Mouse (Mus musculus) gastrocnemius, adult 18-20 months (tissue): ENCODE data around the gene Mmp25. TPM values are rescaled to one million over a fixed set of nuclear protein-coding genes. Genes with fewer than 3 reads are reported as not detected.

Experiments
- DNase-seq: peaks from one replicate; pipeline ENCODE4 v3.0.0; 2021; ENCODE audit warnings: low spot score
- long read RNA-seq, 2 experiments: library from polyadenylated mRNA; stranded (forward); transcript quantifications; one replicate each; pipeline ENCODE4 v2.0.0; 2021
- total RNA-seq, 2 experiments: library from RNA; stranded (reverse); gene quantifications; 2 replicates each; pipeline ENCODE4 v1.2.3; 2021

Gene Mmp25
- total RNA-seq, result under 1 TPM in 1 of 2 experiments, not detected in 1; 0.07 TPM
- long read RNA-seq, experiment 1, result 0 reads
- long read RNA-seq, experiment 2, result 0 reads

DNA sequence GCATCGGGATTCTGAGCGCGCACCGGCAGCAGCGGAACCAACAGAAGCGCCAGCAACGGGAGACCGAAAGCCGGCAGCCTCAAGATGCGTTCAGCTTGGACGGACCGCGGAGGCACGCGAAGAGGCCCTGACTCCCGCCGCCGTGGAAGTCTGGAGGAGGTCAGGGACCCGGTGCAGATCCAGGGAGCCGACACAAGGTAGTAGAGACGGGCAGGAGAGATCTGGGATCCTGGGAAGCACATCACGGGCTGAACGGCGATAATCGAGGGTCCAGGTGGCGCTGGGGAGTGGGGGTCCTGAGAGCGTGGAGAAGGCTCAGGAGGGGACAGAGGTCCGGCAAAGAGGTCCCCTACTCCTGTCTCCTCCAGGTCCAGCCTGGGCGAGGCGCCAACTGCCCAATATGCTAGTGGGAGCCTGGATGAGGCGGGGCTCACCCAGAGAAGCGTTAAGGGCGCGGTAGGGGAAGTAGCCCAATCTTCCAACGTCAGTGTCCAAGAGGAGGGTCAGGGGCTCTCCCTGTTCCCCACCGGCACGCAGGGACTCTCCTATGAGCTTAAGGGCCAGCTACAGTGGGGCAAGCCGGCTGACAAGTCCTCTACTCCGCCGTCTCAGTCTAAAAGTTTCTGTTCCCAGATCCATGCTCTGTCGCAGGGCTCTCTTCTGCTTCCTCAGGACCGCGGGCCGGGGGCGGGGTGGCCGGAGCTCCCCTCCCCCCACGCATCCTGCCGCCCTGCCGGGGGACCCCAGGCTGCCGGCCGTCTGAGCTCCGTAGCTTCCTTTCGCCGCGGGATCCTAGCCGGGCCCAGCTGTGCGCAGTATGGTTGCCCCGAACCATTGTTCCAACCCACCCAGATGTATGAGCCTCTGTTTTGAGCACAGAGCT, at the start of gene Mmp25:
TSS of gene Mmp25 (minus strand) at position 665 of the 883 bp plus-strand sequence.
- DNase-seq, result no peak

DNA sequence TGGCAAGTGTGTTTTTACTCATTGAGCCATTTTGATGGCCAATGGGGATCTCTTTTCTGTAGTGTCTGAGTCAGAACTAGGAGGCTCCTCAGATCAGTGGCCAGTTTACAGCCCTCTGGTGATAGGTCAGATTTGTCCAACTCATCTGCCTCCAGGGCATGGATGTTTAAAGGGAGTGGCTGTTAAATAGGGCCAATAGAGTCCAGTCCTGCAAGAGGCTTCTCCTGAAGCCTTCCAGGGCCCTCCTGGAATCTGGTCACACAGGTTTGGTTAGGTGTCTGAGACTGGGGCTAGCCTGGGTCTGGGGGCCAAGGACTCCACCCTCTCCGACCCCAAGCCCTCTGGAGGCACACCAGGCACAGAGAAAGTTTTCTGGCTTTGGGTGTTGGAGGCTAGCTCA, 49.4 kb upstream of the Mmp25 start:
- DNase-seq, result no peak

DNA sequence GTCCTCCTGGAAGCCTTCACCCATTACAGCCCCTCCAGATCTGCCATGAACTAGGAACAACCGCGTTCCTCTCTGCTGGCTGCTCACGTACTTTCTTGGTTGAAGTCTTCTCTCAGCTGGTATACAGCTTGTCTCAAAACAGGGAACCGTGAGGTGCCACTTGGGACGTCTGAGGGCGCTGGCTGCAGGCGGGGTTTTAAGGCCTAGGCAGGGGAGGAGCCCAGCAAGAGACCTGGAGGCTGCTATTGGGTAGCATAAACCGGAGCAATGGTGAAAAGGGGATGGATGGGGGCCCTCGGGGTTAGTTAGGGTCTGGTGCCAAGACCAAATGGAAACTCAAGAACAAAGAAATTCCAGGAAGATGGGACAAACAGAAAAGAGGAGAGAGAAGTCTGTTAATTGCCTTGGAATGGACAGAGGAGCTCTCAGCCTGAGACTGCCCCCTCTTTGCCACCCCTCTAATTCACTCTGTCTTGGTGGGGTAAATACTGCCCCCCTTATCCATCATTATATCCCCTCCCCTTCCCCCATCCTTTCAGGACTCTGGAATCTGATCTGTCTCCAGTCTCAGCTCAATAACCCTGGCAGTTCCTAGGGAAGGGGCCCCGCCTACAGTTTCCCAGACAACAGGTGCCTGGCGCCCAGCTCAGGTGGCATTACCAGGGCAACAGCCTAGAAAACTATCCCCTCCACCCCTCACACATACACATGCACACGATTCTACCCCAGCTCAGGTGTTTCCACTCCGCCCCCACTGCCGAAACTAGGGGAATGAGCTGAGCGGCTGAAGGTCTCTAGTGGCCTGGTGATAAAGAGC, 39.0 kb upstream of the Mmp25 start, which contains the start of gene Cldn9:
TSS of gene Cldn9 (minus strand) at position 171 of the 817 bp plus-strand sequence.
- DNase-seq, result no peak

DNA sequence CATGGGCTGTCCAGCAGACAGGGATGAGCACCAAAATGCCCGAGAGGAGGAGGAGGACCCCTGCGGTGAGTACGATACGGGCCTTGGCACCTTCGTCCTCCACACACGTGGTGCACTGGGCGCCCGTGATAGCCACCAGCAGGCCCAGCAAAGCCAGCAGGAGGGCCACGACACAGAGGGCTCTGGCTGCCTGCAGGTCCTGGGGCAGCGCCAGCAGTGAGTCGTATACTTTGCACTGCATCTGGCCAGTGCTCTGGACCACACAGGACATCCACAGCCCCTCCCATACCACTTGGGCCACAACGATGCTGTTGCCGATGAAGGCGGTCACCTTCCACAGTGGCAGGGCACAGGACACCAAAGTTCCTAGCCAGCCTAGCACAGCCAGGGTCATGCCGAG, 38.1 kb upstream of the Mmp25 start:
- DNase-seq, result no peak

DNA sequence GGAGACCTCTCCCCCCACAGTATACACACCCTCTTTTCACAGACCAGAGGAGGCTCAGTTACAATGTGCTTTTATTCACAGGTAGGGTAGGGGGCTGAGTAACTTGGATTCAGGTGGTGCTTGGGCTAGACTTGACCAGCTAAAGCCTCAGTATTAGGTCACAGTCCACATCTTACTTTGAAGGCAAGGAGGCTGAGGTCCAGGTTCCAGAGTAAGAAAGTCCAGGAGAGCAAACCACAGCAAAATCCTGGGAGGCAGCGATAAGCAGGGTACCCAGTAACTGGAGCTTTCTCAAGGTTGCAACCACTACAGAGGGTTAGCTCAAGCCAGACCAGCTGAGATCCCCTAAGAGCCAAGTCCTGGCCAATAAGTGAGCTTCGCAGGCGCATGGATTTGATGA, 37.5 kb upstream of the Mmp25 start:
- no peak for DNase-seq

DNA sequence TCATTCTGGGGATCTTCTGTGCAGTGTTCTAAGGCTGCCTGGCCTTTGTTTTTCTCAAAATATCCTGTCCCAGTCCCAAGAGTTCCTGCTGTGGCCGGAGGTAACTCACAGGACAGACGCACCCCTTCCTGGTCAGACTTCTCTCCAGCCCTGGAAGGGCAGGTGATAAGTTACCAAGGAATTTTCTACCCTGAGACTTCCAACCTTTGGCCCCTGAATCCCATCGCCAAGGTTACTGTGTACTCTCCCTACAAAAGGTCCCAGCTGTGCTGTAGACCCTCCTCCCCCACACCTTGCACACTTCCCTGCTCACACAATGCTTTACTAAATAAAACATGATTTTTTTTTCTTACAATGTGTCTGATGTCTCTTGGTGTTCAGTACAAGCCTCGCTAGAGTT, 37.0 kb upstream of the Mmp25 start:
- DNase-seq, result no peak

DNA sequence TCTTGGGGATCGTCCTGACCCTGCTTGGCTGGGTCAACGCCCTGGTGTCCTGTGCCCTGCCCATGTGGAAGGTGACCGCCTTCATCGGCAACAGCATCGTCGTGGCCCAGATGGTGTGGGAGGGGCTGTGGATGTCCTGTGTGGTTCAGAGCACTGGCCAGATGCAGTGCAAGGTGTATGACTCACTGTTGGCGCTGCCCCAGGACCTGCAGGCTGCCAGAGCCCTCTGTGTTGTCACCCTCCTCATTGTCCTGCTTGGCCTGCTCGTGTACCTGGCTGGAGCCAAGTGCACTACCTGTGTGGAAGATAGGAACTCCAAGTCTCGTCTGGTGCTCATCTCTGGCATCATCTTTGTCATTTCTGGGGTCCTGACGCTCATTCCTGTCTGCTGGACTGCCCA, 36.0 kb upstream of the Mmp25 start:
- no peak for DNase-seq

DNA sequence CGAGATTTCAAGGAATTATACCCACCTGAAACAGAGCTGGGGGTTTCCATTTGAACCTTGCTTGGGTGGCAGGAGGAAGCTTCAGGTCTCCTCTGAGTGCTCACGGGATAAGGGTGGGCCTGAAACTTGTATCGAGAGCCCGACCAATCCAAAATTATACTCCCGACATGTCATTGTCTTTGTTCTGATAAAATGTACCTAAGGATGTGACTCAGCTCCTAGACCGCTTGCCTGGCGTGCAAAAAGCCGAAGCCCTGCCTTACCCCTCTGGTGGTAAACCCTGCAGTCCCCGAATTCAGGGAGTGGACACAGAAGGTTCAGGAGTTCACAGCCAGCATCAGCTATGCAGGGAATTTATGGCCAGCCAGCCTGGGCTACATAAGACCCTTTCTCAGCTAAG, 35.3 kb upstream of the Mmp25 start:
- DNase-seq, result no peak

DNA sequence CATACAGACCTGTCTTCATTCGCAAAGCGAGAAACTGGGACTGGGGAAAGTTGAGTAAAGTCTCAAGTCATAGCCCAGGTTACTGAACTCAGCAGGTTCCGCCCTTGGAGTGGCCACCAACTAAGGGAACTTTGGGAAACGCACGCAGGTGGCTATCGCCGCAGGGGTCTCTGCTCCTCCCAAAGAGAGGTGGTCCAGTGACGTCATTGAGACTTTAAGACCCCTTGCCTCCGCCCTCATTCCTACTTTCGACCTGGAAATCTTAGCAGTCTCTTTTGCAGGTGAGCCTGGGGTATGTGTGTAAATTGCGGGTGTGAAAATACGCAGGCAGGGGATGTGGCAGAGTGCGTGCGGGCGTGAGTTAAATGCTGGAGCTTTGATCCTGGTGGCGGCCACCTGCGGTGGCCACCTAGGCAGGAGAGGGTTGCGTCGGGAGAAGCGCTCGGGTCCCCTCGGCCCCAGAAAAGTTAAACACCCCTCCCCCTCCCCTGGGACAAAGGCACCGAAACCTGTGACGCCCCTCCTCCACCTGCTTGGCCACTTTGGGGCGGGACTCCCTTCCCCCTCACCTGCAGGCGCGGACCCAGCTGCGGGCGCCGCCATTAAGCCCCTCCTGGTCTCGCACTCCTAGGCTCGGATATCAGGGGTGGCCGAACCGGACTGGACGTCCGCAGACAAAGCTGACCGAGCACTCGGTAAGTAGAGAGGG, 34.2 kb upstream of the Mmp25 start, which contains the start of gene Cldn6:
TSS of gene Cldn6 (plus strand) at position 123 of the 709 bp plus-strand sequence.
- no peak for DNase-seq

DNA sequence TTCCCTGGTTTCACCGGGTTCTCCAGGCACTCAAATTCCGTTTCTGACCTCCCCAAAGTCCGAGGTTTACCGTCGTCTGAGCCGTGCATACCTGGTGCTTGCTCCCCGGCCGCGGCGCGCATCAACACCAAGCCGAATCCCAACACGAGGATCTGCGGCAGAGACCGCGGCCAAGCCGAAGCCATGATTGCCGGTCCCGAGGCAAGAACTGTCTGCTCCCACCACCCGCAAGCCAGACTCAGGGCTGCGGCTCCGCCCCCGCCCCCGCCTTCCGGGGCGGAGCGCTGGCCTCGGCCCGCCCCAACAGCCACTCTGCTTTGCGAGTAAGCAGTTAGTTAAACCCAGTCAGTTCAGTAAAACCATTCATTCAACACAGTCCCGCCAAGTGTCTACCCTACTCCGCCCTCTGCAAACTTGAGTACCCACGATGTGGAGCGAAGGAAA, 32.2 kb upstream of the Mmp25 start, which contains the start of gene Tnfrsf12a:
TSS of gene Tnfrsf12a (minus strand) at position 233 of the 444 bp plus-strand sequence.
- DNase-seq, result peak; percentile 85

DNA sequence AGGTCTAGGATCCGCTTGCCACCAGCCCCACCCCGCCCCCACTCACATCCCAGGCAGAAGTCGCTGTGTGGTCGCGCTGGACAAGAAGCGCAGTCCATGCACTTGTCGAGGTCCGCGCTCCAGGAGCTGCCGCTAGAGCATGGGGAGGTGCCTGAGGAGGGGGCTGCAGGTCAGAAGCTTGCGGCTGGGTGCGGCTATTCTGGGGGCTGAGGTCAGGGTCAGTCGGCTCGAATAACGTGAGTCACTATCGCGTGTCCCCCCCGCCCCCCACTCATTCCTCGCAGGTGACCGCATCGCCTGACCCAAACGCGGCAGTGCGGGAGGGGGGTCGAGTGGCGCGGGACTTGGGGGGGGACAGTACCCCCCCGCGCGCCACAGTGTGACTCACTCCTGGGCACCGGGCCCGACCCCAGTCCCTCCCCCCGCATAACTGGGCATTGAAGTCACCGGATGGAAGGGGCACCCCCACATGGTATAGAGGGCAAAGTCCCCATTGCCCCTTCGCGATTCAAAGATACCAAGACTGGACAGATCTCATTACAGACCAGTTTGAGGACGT, 31.5 kb upstream of the Mmp25 start:
- DNase-seq, result peak; percentile 59

DNA sequence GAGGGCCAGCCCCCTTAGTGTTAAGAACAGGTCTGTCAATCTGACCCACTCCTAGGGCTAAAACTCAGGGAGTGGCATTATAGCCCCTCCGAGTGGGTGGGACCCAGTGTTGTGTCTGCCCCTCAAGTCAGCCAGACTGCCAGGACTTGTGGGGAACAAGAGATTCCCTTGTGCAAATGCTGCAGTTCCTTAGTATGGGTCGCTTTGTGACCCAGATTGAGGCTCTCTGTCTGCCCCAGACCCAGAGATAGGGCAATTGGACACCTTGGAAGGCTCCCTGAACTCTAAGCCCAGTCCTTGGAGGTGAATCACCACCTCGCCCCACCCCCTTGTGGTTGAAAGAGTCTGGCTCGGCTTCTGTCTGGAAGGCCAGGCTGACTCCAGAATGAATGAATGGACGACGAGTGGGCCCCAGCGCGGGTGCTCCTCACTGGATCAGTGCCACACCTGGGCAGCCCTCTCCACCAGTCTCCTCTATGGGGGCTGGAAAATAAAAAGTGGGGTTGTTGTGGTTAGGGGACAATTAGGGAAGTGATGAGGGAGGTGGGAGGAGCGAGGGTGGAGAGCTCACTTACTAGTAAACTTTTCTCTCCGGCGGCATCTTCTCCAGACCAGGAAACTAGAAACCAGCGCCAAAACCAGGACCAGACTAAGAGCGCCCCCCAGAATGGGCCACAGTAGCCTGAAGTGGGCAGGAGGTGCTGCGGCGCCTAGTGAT, 30.6 kb upstream of the Mmp25 start:
- peak; percentile 76 for DNase-seq

DNA sequence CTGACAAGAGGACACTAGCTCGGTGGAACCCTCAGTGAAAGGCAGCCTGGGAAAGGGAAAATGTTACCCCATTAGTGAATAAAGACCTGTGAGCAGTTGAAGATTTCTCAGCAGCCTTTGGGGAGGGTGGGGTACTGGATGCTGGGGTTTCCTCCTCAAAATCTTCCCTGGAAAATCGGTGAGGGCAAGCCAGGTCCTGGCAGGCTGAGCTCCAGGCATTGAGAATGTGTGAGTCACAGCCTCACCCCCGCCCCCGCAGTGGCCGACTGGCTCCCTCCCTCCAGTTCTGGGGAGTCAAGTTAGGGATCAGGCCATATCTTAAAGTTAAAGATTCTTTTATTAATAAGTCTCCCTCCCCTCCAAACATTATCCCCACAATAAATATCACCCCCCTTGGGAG, 30.1 kb upstream of the Mmp25 start:
- DNase-seq, result peak; percentile 63

DNA sequence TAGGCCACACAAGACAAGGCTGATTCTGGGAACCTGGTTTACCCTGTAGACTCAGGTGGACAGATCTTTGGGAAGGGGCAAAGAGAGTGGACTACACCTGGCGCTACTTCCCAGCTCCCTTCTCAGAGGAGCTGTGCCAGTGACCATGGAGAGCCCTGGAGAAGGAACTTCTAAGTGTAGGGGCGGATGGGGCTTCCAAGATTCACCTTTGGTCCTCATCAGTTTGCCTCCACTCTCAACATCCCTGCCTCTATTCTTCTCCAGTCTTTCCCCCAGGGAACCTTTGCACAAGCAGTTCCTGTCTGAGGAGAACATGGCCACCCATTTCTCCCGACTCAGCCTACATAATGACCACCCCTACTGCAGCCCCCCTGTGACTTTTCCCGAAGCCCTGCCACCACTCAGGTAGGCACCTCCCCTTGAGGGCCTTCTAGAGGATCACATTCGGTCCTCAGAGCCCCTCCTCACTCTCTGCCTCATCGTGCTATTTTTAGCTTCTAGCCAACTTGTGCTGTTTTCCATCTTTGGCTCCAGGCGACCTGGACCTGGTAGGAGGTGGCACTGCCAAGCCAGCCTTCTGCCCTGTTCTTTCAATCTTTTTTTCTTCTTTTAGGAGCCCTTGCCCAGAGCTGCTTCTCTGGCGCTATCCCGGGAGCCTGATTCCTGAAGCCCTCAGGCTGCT, 29.3 kb upstream of the Mmp25 start:
- peak; percentile 32 for DNase-seq

DNA sequence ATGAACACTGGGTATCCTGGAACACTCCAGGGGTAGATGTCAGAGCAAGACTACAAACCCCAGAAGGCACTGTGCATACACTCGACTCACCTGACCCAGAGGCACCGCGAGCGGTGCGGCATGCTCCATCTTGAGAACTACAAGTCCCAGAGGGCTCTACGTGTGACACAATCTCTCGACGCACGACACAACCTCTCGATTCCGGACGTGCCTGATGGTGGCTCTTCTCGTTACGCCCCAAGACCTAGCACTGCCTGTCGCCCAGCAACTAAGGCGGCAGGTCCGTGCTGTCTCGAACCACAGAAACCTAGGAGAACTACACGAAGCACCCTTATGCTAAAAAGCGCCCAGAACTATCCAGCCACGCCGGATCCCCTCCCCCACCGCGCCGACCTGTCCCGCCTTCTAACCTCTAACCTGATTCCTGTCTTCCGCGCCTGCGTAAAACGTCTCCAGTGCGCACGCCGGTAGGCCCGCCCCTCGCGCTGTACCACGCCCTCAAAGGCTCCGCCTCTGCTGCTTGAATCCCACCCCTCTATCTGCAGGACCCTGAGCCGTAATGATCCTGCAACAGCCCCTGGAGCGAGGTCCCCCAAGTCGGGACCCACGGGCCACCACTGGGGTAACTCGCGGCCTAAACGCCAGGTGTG, 28.5 kb upstream of the Mmp25 start, which contains the start of the genes Hcfc1r1 and Thoc6:
TSS of gene Hcfc1r1 (plus strand) at position 173 of the 650 bp plus-strand sequence.
TSS of gene Thoc6 (minus strand) at position 459 of the 650 bp plus-strand sequence.
- DNase-seq, result peak; percentile 93

DNA sequence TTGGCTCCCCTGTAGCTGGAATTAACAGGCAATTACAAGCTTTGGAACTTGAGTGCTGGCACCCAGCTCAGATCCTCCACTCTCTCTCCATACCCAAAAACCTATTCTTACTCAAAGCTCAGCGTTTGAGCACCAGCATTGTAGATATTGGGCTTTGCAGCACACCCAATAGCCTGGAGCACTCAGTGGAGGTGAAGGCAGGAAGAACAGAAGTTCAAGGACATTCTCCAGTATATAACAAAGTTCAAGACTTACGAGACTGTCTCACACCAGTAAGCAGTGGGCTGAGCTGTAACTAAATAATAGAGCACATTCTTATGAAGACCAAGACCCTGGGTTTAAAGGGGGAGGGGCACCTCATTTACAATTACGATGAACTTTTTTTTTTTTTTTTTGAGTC, 27.7 kb upstream of the Mmp25 start:
- no peak for DNase-seq

DNA sequence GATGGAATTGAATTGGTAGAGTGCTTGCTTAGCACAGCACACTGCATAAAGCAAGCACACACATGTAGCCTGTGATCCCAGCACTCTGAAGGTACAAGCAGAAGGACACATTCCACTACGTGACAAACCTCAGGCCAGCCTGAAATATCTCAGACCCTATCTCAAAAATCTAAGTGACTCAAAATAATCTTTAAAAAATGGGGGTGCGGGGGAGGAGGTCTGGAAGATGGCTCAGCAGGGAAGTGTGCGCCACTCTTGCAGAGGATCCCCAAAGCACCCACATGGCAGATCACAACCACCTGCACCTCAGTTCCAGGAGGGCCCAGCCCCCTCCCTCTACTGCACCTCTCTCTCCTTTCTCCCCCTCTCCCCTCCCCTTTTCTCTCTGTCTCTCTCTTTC, 26.4 kb upstream of the Mmp25 start:
- DNase-seq, result no peak

DNA sequence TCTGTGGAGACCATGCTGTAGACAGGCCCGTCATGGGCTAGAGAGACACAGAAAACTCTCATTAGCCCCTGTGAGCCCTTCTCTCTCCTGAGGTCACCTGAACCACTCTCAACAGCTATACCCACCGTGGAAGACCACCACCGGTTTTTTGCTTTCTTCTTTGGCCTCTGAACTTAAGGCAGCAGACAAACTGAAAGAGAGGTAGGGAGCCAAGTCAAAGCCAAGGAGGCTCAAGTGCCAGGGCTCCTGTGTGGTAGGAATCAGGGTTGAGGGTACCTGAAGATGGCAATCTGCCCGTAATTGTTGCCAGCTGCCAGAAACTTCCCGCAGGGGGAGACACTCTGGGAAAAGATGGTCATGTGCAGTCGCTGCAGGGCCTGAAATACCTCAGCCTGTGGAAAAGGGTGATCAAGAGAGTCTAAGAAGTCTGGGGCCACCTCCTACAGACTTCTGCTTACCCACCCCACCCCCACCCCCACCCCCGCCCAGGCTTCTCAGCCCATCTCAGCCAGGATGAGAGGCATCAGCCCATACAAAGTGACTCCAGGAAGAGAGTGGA, 25.5 kb upstream of the Mmp25 start:
- peak; percentile 0 for DNase-seq

DNA sequence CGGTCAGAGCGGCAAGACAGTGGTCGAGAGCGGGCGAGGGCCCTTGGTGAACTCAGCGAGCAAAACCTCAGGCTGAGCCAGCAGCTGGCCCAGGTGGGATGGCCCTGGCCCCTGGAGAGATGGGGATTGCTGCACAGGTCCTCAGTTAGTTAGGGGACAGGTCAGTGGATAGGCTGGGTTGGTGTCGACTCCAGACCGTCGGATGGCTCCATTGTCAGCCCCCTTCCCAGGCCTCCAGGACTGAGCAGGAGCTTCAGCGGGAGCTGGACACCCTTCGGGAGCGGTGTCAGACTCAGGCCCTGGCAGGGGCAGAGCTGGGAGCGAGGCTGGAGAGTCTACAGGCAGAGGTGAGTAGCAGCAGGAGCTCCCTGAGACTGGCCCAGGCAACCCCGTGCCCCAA, 20.4 kb upstream of the Mmp25 start:
- DNase-seq, result no peak
